Mouse (Mus musculus) layer of hippocampus, postnatal 10 days (tissue): Measurements from ENCODE around the gene Manea. TPM values are rescaled to one million over a fixed set of nuclear protein-coding genes. Genes with fewer than 3 reads are reported as not detected.
"Not testable (repeated sequence)": the region's sequence is repeated elsewhere in the genome, so short reads cannot be mapped to it uniquely, and the experiment has no call there.

Experiments
- DNase-seq, 2 experiments: peaks; one replicate each; pipeline ENCODE4 v3.0.0; 2021; ENCODE audit warnings: low spot score in 2 of 2
- long read RNA-seq: library from polyadenylated mRNA; stranded (forward); transcript quantifications from one replicate; pipeline ENCODE4 v2.0.0, GENCODE M21; 2023
- total RNA-seq, 2 experiments: library from RNA; stranded (reverse); gene quantifications; 2 replicates each; pipeline ENCODE4 v1.2.3; 2021

The Manea gene
- 10 to 100 TPM; 30.4 to 32.6 TPM for total RNA-seq
- long read RNA-seq, full-length matches to known transcripts = 9 of 17 reads
- long read RNA-seq, partial matches to known transcripts = 0 of 17 reads
- long read RNA-seq, other reads (novel, unspliced or antisense) = 8 of 17 reads

GRCm38 (mm10) chr4:26346443-26347106 is at the start of gene Manea:
Gene Manea, minus strand, starts transcription at chr4:26346891.
- DNase-seq = peak; percentile 83 to 91

GRCm38 (mm10) chr4:26354616-26355015 is 7.9 kb upstream of the Manea start:
- peak in 1 of 2 experiments; percentile 16 for DNase-seq

- DNase-seq = no peak
These were observed 7.0 kb upstream of the Manea start for GRCm38 (mm10) chr4:26353643-26354231.

GRCm38 (mm10) chr4:26347239-26347638 is 548 bp upstream of the Manea start:
- no peak for DNase-seq

GRCm38 (mm10) chr4:26345741-26346442 is 799 bp downstream of the Manea start:
- no peak for DNase-seq

GRCm38 (mm10) chr4:26345080-26345479 is 1.6 kb downstream of the Manea start:
- no peak for DNase-seq

- DNase-seq = no peak
These were observed 4.3 kb downstream of the Manea start for GRCm38 (mm10) chr4:26342346-26342745.

- no peak for DNase-seq
These were observed 8.1 kb downstream of the Manea start for GRCm38 (mm10) chr4:26338604-26339003.

- no peak for DNase-seq
These were observed 10.1 kb downstream of the Manea start for GRCm38 (mm10) chr4:26336563-26336962.

- DNase-seq = not testable (repeated sequence)
These were observed 42.0 kb downstream of the Manea start for GRCm38 (mm10) chr4:26304731-26305130.

- DNase-seq = no peak
These were observed 69.5 kb downstream of the Manea start for GRCm38 (mm10) chr4:26277112-26277716.

- DNase-seq = no peak
These were observed 70.4 kb downstream of the Manea start for GRCm38 (mm10) chr4:26276264-26276663.

- DNase-seq = no peak
These were observed 70.9 kb downstream of the Manea start for GRCm38 (mm10) chr4:26275769-26276168.
